ENCODE assay signal across 10 mouse cellular contexts in genomic region chr6:88639372-88639920, GRCm38 (mm10). TPM values are rescaled to one million over a fixed set of nuclear protein-coding genes. Genes with fewer than 3 reads are reported as not detected.
DNase-seq lines count a peak whose midpoint lies in the region; ATAC-seq and TF ChIP-seq lines count a peak whose summit lies in the region.
"Had no signal": no experiment of that assay in that cellular context is flagged by ENCODE, and none has a peak within 500 bp of the region (broad histone marks: within the 10 kb centered on the region; RNA-seq: fewer than 3 reads in every experiment).

No protein-coding gene starts in this region.

- TF ChIP-seq CTCF in brain, embryonic 14.5 days (IDR thresholded peaks at IDR 0.05; ENCODE audit: borderline replicate concordance, extremely low read depth, insufficient read depth, insufficient read length), result no peak

- TF ChIP-seq POLR2A in brain, embryonic 14.5 days (IDR thresholded peaks at IDR 0.05; ENCODE audit: borderline replicate concordance, extremely low read depth, insufficient read depth, insufficient read length, poor library complexity, severe bottlenecking), result no peak

- WGBS in intestine, embryonic 16.5 days, result 32% methylated on average over 6 of the region's 6 CpGs
- WGBS in intestine, embryonic 15.5 days, result 24% methylated on average over 6 of the region's 6 CpGs
- WGBS in forebrain, embryonic 12.5 days, result 21% methylated on average over 6 of the region's 6 CpGs
- WGBS in midbrain, embryonic 11.5 days, result 17% methylated on average over 6 of the region's 6 CpGs

- no peaks in the 10 kb centered on the region for H3K36me3 ChIP-seq in intestine, embryonic 16.5 days (ENCODE audit: control insufficient read depth, insufficient read depth, low read length)
- H3K36me3 ChIP-seq in intestine, embryonic 15.5 days, result no peaks in the 10 kb centered on the region
- H3K36me3 ChIP-seq in forebrain, embryonic 12.5 days (replicated peaks), result no peaks in the 10 kb centered on the region
- H3K36me3 ChIP-seq in midbrain, embryonic 11.5 days (ENCODE audit: control insufficient read depth, insufficient read depth, low read length), result no peaks in the 10 kb centered on the region

- 0 out of 2 replicates have a peak overlapping the region, but pooled peaks have one; percentile 25 for H3K27ac ChIP-seq in intestine, embryonic 16.5 days (ENCODE audit: low read length)
- no peak overlapping the region for H3K27ac ChIP-seq in intestine, embryonic 15.5 days
- H3K27ac ChIP-seq in forebrain, embryonic 12.5 days, result no peak overlapping the region; the same call in 1 of the 2 replicates
- H3K27ac ChIP-seq in midbrain, embryonic 11.5 days (ENCODE audit: low read depth, low read length), result no peak overlapping the region

- H3K4me2 ChIP-seq in intestine, embryonic 16.5 days (ENCODE audit: low read depth, low read length), result 0 out of 2 replicates have a peak overlapping the region, but pooled peaks have one; percentile 8
- no peak overlapping the region; the same call in 1 of the 2 replicates for H3K4me2 ChIP-seq in intestine, embryonic 15.5 days (replicated peaks)
- peak overlapping the region; percentile 43 for H3K4me2 ChIP-seq in forebrain, embryonic 12.5 days
- peak overlapping the region; percentile 32; the same call in 1 of the 2 replicates for H3K4me2 ChIP-seq in midbrain, embryonic 11.5 days

- no peak for ATAC-seq in intestine, embryonic 16.5 days
- ATAC-seq in intestine, embryonic 15.5 days, result no peak
- 0 out of 2 replicates have a peak, but pooled peaks have one; percentile 20 for ATAC-seq in forebrain, embryonic 12.5 days (ENCODE audit: low FRiP score)
- no peak for ATAC-seq in midbrain, embryonic 11.5 days (ENCODE audit: low FRiP score)
- ATAC-seq in granulocyte monocyte progenitor cell, adult 5-6 weeks (replicated peaks; ENCODE audit: poor library complexity, severe bottlenecking), result no peak

- intact Hi-C loops in left cerebral cortex, postnatal 14 days (cut with DNase I), result no loop called here

- H3K9me3 ChIP-seq in intestine, embryonic 16.5 days (ENCODE audit: control insufficient read depth, low read length), result peaks cover 4% of the 10 kb centered on the region; the same call in 1 of the 2 replicates
- H3K9me3 ChIP-seq in intestine, embryonic 15.5 days, result no peaks in the 10 kb centered on the region
- H3K9me3 ChIP-seq in forebrain, embryonic 12.5 days, result peaks cover 5% of the 10 kb centered on the region; the same call in 1 of the 2 replicates
- H3K9me3 ChIP-seq in midbrain, embryonic 11.5 days (ENCODE audit: control insufficient read depth, low read length), result peaks cover 7% of the 10 kb centered on the region; the same call in 1 of the 2 replicates

- DNase-seq in brain, embryonic 14.5 days (ENCODE audit: low read depth), result peak; percentile 34
- DNase-seq in midbrain, embryonic 11.5 days (ENCODE audit: low spot score, missing footprints), result peak; percentile 84
- DNase-seq in left cerebral cortex, postnatal 14 days (ENCODE audit: low spot score in 2 of 2), result no peak
- DNase-seq: kidney, adult 18-20 months; lung, adult 2 months had no signal

- H3K4me3 ChIP-seq in intestine, embryonic 16.5 days (ENCODE audit: low read length), result no peak overlapping the region
- no peak overlapping the region for H3K4me3 ChIP-seq in intestine, embryonic 15.5 days (replicated peaks)
- no peak overlapping the region for H3K4me3 ChIP-seq in forebrain, embryonic 12.5 days (replicated peaks)
- H3K4me3 ChIP-seq in midbrain, embryonic 11.5 days (ENCODE audit: low read depth, low read length), result no peak overlapping the region

- H3K4me1 ChIP-seq in intestine, embryonic 16.5 days (ENCODE audit: control insufficient read depth, insufficient read depth, low read length), result 0 out of 2 replicates have a peak, but pooled peaks cover 5% of the 10 kb centered on the region
- H3K4me1 ChIP-seq in intestine, embryonic 15.5 days (replicated peaks), result 0 out of 2 replicates have a peak, but pooled peaks cover 5% of the 10 kb centered on the region
- H3K4me1 ChIP-seq in forebrain, embryonic 12.5 days, result peaks cover 19% of the 10 kb centered on the region
- peaks cover 9% of the 10 kb centered on the region; the same call in 1 of the 2 replicates for H3K4me1 ChIP-seq in midbrain, embryonic 11.5 days (ENCODE audit: control insufficient read depth, insufficient read depth, low read length)

- H3K9ac ChIP-seq in intestine, embryonic 16.5 days (ENCODE audit: low read depth, low read length), result no peak overlapping the region
- H3K9ac ChIP-seq in intestine, embryonic 15.5 days, result no peak overlapping the region
- no peak overlapping the region for H3K9ac ChIP-seq in forebrain, embryonic 12.5 days
- H3K9ac ChIP-seq in midbrain, embryonic 11.5 days (ENCODE audit: low read length), result no peak overlapping the region

- no peaks in the 10 kb centered on the region for H3K27me3 ChIP-seq in intestine, embryonic 16.5 days (replicated peaks; ENCODE audit: control insufficient read depth, insufficient read depth, low read length)
- no peaks in the 10 kb centered on the region for H3K27me3 ChIP-seq in intestine, embryonic 15.5 days (replicated peaks)
- no peaks in the 10 kb centered on the region for H3K27me3 ChIP-seq in forebrain, embryonic 12.5 days
- no peaks in the 10 kb centered on the region for H3K27me3 ChIP-seq in midbrain, embryonic 11.5 days (ENCODE audit: control insufficient read depth, insufficient read depth, low read length)

RNA-seq across cellular contexts. Expression of gene Kbtbd12, which starts 1.7 kb away (rescaled TPM):
- 0.21 and 0.32 TPM in 2 replicates for polyA plus RNA-seq in intestine, embryonic 16.5 days (2015; fragmentation: Nextera tagmentation; extraction: Ambion mirVana)
- 0.46 and 0.78 TPM in 2 replicates for polyA plus RNA-seq in intestine, embryonic 15.5 days (2015; fragmentation: Nextera tagmentation; extraction: Ambion mirVana)
- polyA plus RNA-seq in brain, embryonic 14.5 days (2012; rRNA removed), result 0.15 and 0.16 TPM in 2 replicates
- 0.15 and 0.21 TPM in 2 replicates for polyA plus RNA-seq in forebrain, embryonic 12.5 days (2016; fragmentation: Nextera tagmentation; extraction: Ambion mirVana)
- not detected in 2 replicates for polyA plus RNA-seq in midbrain, embryonic 11.5 days (2014; fragmentation: Nextera tagmentation; extraction: Ambion mirVana)
- total RNA-seq in left cerebral cortex, postnatal 14 days (2021), result under 1 TPM in 1 of 2 experiments, not detected in 1; 0.22 TPM
- total RNA-seq in granulocyte monocyte progenitor cell, adult 5-6 weeks (2014; fragmentation: Nextera tagmentation), result not detected in 2 replicates
- total RNA-seq in granulocyte monocyte progenitor cell, adult 5-6 weeks (2017), result 0.05 and 1.1 TPM in 2 replicates
- polyA plus RNA-seq: embryonic facial prominence, embryonic 11.5 days had no signal

Comparison
In these comparisons a context has a peak if more than half of its experiments do, and no peak if none do; other contexts are left out.
1. DNase-seq: peak in brain, embryonic 14.5 days (single experiment) and midbrain, embryonic 11.5 days (single experiment); none in left cerebral cortex, postnatal 14 days (0 of 2).